Mouse (Mus musculus) c-Kit-negative CD71-positive TER-119-positive erythroid progenitor cells, embryonic 14.5 days (primary cell): ENCODE data around the gene Dgki.

Source experiments
- DNase-seq: peaks from one replicate; pipeline ENCODE4 v3.0.0-alpha.2; 2013; ENCODE audit warnings: low read depth, low spot score

Gene Dgki

DNA sequence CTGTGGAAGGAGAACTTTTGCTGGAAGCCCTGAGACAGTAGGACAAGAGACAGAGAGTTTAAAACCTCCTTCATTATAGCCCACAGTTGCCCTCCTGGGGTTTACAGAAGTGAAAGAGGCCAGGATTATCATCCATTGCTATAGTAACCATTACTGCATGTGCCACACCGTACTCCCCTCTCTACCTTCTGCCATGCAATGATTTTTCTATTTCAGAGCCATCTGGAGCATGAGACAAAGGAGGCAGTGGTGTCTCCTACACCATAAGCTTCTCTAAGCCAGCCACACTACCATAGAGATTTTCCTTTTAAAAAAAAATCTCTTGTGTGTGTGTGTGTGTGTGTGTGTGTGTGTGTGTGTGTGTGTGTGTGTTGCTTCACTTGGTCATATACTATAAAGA lies 232.6 kb downstream of the Dgki start:
- no peak for DNase-seq

DNA sequence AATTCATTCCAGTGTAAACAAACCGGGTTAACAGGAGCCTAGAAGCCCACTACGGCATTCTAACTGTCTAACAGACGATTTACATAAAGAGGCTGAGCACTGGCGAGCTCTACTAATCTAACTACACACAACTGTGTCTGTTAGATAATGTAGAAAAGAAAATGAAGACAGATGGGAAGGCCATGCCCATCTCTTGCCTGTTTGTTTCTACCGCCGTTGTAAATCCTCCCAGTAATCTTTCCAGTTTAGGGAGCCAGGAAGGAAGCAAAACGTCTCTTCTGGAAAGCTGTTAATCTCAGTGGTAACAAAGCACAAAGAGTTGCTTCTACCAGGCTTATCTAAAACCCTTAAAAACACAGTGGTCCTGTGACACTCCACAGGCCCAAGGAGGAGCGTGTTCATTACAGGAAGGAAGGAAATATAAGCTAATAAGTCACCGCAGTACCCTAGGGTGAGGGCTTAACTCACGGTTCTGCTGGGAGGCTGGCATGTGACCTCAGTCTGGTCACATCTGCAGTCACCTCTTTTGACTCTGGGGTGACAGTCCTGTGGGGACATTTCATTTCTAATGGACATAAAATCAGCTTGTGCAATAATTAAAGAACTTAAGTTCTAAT lies 235.7 kb downstream of the Dgki start:
- no peak for DNase-seq

DNA sequence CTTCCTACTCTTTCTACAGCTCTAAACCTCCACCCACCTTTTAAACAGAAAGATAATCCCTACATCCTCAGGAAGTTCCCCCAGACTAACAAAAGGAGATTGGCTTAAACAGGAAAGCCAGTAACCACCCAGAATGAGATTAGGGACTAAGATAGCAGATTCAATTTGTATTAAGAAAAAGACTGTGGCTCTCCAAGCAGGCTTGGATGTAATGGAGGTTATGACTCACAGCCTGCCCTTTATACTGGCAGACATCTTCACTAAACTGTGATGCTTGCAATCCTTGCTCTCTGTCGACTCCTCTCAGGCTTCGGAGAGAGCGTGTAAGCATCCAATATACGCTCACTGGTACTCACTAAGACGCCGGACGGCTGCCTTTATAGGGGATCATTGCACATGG lies 236.7 kb downstream of the Dgki start:
- DNase-seq = no peak

DNA sequence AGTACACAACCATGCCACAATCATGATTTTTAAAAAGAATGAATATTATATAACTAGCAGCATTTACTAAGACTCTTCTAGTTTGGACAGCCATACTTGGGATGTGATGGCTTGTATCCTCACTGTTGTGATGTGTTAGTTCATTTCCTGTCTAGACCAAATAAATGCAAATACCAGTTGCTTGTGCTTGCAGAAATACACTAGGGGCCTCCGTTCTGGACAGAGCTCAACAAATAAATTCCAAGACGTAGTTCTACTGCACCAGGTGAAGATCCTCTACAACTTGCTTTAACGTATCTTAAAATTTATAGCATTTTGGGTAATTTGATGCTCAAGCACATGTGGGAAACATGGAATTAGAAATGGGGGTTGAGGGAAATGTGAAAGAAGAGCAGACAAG lies 239.9 kb downstream of the Dgki start:
- DNase-seq = no peak

DNA sequence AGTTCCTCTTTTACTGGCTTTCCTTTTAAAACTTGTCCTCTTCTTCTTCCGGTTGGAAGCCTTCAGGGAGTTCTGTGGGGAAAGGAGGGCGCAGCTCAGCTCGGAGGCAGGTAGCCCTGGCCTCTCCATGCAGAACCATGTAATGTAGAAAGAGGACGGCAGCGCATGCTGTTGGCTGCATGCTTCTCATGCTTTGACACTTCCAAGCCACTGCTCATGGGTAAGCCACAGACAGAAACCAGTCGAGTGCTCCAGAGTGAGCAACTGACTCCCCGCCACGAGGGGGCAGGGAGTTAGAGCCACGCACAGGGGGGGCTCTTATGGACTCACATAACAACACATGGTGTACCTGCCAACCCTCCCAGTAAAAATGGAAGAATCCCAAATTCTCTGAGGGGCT lies 242.0 kb downstream of the Dgki start:
- no peak for DNase-seq

DNA sequence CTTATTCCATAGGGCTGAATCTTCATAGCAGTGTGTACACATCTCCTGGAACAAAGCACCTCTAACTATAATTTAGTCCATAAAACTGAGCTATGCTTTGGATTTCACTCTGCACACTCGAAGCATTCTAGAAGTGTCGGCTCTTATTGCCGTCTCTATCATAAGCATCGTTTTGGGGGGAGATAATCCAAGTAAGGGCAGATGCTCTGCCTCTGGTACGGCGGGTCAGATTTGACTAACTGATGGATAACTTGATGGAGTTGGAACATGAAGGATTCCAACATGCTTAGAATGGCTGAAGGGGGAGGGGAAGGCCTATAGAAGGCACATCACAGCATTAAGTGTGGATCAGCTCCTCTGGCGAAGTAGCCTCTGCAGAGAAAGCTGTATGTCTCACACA lies 242.4 kb downstream of the Dgki start:
- no peak for DNase-seq

DNA sequence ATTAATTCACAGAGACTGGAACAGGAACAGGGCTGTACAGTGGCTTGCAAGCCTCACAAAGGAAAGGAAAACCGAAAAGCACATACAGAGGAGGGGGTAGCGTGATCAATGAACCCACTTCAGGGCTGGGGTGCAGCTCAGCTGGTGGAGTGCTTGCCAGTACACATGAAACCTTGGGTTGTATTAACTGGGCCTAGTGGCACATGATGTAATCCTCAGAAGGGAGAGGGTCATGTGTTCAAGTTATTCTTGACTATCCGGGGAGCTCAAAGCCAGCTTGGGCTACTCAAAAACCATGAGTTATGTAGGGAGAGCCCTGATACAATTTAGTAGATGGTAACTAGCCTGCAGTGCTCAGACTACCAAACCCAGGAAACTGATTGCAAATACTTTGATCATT lies 244.3 kb downstream of the Dgki start:
- no peak for DNase-seq

DNA sequence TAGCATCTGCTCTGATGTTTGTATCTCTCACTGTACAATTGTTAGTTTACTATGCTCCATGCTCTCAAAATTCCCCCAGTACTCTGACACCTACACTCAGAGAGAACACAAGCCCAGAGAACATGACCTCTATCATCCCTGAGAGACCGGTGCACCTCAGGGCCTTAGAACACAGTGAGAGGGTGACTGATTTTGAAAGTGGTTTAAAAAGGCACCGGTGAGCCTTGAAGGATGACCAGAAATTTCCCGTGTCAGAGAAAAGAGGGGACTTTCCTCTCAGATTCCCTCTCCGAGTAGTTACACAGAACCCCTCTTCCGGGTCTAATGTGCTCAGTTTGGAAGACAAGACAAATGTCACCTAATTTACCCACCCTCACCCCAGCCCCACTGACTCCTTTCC lies 244.9 kb downstream of the Dgki start:
- no peak for DNase-seq

DNA sequence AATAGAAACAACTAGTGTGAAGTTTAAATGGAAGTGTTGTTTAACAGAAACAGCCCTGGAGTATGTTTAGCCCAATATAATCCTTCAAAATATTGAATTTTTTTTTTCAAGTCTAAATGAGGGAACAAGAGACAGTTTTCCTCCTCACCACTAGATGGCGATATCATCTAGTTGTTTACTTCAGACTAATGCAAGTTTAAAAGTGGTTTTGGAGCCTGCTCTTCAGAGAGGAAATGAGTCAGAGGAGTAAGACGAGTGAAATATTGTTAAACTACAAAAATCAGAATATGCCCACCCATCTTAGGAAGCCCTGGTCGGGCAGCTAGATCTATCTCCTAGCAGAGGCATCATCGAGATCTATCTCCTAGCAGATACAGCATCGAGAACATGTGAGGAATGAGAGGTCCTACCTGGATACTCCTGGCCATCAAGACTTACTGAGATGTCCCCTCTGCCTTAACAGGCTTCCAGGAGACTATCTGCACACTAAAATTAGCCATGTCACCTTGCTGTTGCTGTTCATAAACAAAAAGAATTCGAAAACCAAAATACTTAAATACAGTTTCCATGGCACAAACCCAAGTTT lies 245.5 kb downstream of the Dgki start:
- no peak for DNase-seq

DNA sequence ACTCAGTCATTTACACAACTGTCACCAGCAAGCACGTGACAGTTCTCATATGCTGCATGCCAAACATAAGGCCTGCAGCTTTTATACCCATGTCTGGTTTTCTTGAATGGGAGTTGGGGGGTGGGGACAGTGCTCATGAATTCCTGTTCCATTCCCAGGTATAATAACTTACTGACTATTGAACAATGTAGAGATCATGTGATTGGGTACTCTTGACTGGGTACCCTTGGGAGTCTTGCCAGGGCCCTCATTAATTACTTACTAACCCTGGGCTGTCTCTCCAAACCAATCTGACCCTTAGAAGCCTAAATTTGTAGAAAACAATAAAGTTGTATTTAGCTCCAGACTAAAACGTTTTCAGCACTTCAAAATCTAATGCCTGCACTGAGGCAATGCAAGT lies 246.6 kb downstream of the Dgki start:
- no peak for DNase-seq

DNA sequence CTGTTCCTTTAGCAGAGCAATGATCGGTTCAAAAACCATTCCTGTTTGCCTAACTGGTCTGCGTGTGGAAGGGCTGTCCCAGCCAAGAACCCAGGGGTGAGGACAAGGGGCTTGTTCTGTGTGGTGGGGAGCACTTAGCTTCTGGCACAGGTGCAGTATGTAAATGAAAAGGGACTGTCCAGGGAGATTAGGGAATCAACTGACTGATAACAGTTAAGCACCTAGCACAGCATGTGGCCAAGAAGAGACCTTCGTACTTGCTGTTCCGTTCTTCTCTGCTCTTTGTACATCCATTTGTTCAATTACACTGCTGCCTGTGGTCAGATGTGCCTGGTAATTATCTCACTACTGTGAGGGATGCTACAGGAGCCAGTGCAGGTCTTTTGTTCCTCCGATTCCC lies 248.3 kb downstream of the Dgki start:
- no peak for DNase-seq

DNA sequence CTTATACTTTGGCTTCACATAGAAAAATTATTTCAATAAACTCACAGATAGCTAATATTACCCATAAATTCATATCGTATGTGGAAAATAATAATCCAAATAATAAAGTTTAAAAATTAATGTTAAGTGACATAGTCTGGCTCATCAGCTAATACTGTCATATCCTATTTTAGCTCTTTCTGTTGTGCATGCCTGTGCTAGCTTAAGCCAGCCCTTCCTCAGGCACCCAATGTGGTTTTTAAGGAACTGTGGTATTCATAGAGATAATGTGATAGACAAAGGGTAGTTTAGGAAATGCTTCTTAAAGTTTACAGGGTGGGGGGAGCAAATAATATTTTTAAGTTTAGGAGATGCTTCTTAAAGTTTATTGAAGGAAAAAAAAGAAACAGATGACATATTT lies 248.8 kb downstream of the Dgki start:
- no peak for DNase-seq

DNA sequence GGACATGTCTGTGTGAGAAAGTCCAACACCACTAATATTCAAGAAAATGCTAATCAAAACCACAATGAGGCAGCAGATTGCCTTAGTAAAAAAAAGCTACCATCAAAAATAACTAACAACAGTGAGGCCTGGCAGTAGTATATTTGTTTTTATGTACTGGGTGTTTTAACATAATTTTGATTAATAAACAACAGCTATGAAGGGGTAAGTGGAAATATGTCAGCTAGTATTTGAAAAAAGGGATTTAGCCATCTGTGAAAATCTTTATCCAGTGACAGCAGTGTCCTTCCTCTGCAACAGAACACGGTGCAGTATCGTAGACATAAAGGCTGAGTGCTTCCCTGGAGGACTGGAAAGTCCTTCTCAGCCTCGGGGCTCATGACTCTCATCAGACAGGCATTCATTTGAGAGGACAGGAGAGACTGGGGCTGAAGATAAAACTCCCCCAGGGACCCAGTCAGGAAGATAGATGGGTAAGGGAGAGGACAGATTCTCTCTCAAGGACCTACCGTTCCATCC lies 252.3 kb downstream of the Dgki start:
- no peak for DNase-seq

DNA sequence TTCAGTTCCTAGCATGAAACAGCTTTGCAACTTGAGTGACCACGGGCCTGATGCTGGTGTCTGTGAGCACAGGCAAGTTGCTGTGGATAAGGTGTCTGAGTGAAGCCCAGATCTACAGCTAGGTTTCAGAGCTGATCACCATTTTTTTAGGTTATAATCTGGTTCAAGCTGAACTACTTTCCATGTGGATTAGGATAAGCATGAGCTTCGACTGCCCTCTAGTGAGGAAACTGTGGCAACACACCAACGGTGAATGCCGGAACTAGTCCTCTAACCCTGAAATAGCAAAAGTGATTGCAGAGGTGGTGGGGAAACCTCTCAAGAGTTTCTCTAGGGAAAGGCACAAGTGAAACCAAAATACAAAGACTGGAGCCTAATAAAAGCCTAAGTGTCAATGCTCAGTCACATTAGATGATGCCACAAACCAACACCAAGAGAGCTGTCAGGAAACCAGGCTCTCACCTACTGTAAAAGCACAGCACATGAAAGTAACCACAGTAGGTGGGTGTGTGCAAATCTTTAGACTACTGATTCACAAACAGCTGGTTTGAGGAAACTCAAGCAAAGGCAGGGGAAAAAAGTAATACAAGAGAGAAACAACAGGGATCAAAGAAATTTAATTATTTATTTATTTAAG lies 253.7 kb downstream of the Dgki start:
- DNase-seq = no peak

DNA sequence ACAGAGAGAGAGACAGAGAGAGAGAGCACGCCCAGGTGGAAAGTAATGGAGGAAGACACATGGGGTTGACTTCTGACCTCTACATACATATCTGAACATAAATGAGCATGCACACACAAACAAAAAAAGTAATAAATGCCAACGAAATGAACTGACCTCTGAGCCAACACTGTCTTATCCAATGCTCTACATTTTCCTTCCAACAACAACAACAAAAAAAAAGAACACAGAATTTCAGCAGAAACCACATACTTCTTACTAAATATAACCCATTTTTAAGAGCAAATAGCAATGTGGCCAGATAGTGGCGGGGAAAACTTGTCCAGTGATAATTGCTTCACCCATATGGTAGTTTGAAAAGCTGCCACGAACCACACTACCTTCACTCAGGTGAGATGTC lies 255.2 kb downstream of the Dgki start:
- no peak for DNase-seq

DNA sequence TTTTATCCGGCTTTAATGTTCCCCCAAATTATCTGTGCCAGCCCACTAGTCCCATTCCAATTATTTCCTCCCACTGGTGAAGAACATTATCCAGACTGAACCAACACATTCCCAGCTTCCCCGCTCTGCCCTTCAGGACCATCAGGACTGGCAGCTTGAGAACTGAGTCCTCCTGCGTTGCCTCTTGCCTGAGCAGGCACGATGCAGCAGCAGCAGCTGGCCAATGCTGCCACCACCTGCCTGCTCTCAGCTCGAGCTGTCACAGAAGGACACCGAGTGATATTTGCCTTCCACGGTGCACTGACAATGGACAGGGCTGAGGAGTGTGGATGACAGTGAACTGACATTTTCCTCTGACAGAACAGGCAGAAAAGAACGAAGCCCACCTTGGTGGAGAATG lies 261.5 kb downstream of the Dgki start:
- DNase-seq = no peak

DNA sequence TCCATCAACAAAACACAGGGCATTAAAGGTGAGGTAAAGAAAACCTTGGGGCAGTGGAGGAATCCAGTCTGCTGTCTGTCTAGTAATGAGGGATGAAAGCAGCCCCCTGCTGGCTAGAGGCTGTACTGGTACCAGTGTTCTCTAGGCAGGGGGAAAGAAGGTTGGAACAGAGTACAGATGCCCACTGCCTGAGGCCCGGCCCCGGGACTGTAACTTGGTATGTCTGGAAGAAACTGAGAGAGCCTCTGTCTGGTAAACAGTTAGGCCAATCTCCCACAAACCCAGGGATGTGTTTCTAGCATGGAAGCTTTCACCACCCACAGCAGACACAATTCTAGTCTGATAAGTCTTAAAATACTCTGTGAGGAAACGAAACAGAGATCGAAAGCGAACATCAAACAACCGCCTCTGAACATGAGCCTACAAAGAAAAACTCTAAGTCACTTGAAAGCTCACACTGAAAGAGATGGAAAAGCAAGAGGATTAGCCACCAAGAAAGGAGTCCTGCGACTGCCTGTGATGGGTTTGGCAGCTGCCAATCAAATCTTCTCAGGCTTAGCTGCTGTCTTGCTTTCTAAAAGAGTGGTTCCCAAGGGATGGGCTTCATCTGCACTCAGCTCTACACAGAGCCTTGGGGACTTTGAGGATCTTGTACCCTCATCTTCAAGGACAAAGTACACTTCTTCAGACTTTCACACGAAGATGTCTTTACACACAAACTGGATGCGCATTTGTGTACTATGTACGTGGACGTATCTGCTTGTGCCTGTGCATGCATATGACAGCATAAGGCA lies 262.7 kb downstream of the Dgki start:
- DNase-seq = no peak

DNA sequence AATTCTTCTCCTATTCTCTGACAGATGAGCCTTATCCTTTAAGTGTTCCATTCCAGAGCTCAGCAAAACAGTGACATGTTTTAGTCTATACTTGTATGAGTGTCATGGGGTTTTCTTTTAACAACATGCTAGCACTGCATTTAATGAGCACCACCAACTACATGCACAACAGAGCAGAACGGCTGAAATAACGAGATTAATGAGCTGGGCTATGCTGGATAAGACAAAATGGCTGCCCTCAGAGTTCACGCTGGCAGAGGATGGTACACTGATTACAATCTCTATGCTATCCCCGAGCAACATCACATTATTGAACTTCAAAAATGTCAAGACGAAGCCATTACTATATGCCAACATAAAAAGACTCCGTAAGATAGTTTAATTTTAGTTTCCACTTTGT lies 264.3 kb downstream of the Dgki start:
- no peak for DNase-seq

DNA sequence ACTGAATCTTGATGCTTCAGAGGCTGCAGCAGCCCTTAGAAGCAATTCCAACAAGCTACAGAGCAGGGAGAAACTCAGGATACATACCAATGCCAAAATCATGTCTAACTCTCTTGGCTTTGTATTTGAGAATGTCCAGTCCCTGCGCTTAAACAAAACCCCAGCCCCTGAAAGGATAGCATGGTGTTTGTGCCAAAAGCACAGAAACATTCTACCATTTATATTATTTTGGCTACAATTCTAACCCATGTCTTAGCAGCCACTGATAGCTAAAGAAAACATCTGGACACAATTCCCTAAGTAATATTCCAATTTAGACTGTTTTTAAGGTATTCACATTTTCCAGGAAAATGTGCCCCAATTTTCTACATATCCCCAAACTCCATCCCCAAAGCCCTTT lies 269.0 kb downstream of the Dgki start:
- DNase-seq = no peak

DNA sequence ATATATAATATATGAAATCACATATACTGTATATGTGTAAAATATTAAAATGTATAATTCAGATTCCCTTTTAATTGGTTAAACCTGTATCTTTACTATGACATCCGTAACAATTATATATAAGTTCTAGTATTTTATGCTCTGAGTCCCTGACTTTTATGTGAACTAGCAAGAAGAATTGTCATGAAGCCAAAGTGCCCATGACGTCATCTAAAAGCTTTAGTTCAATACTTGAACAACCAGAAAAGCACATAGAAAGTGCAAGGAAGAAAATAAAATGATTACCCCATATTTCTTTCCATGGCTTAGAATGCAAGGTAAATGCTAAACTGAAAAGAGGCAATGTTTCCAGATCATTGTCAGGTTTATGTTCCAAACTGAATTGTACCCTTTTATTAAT lies 269.6 kb downstream of the Dgki start:
- no peak for DNase-seq

DNA sequence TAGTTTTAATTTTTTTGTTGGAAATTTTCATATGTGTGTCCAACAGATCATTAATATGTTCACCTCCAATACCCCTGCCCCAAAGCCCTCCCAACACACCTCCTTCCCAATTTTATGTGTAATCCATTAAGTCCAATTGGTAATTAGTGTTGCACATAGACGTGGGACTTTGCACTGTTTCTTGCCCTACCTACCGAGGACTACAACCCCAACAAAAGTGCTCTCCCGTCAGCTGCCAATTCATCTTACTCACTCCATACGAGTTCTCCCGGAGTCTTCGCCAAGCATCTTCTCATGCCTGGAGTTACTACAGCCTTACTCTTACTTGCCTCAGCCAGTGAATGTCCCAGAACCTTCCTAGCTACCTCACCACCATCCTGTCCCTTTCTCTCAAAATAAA lies 271.1 kb downstream of the Dgki start:
- DNase-seq = no peak

DNA sequence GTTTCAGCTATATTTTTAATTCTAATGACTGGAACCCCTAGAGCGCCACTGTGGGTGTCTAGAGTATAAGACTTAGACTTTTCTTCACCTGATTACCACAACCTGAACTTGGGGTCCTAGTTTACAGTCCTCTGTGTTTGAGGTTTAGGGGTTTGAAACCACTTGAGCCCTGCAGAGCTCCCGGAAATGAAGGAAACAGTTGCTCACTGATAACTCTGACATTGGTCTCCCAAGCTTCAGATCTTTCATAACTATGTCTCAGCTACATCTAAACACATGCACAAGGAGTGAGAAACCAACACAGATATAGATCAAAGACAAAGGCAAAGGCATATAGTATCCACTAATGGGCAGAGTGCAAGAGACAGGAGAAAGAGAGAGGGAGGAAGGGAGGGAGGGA lies 271.7 kb downstream of the Dgki start:
- no peak for DNase-seq
